Mouse (Mus musculus): ENCODE data around the gene Glt28d2. TPM values are rescaled to one million over a fixed set of nuclear protein-coding genes. Genes with fewer than 3 reads are reported as not detected.

Glt28d2 gene
- polyA plus RNA-seq, 1 experiment from 2014 or later: 0.09 TPM

GRCm38 (mm10) chr3:85846316-85846715, 41.0 kb downstream of the Glt28d2 start:
- WGBS (ENCODE audit: insufficient replicate concordance): 84% methylated on average over 1 of the region's 1 CpGs
- H3K9ac ChIP-seq: no peak overlapping the region
- no peak for ATAC-seq (ENCODE audit: low read depth)
- no peak overlapping the region for H3K4me3 ChIP-seq (replicated peaks)
- no peak overlapping the region for H3K27ac ChIP-seq
- H3K4me1 ChIP-seq (replicated peaks): no peaks in the 10 kb centered on the region
- no peaks in the 10 kb centered on the region for H3K9me3 ChIP-seq (replicated peaks)
- H3K27me3 ChIP-seq: no peaks in the 10 kb centered on the region; the same call in 1 of the 2 replicates
- no peak for DNase-seq
- H3K36me3 ChIP-seq: no peaks in the 10 kb centered on the region
- H3K4me2 ChIP-seq: no peak overlapping the region

- no peak for ATAC-seq (ENCODE audit: low read depth)
- Histone ChIP-seq H3K9ac (no peak overlapping the region), H3K4me3 (replicated peaks) (no peak overlapping the region), H3K4me1 (replicated peaks) (no peaks in the 10 kb centered on the region), H3K9me3 (replicated peaks) (no peaks in the 10 kb centered on the region), H3K27ac (no peak overlapping the region), H3K36me3 (no peaks in the 10 kb centered on the region), H3K4me2 (no peak overlapping the region), H3K27me3 (no peaks in the 10 kb centered on the region; the same call in 1 of the 2 replicates)
- 64% methylated on average over 6 of the region's 6 CpGs for WGBS (ENCODE audit: insufficient replicate concordance)
- DNase-seq: no peak
Measured at GRCm38 (mm10) chr3:85845341-85845740, 42.0 kb downstream of the Glt28d2 start.

GRCm38 (mm10) chr3:85842881-85843218, 44.5 kb downstream of the Glt28d2 start:
- DNase-seq (no peak), ATAC-seq (ENCODE audit: low read depth) (no peak)
- H3K27ac ChIP-seq: no peak overlapping the region
- H3K4me2 ChIP-seq: no peak overlapping the region
- H3K4me3 ChIP-seq (replicated peaks): no peak overlapping the region
- H3K9ac ChIP-seq: no peak overlapping the region
- no peaks in the 10 kb centered on the region for H3K4me1 ChIP-seq (replicated peaks)
- H3K36me3 ChIP-seq: no peaks in the 10 kb centered on the region
- H3K9me3 ChIP-seq (replicated peaks): no peaks in the 10 kb centered on the region
- no peaks in the 10 kb centered on the region; the same call in 1 of the 2 replicates for H3K27me3 ChIP-seq

- H3K9me3 ChIP-seq (replicated peaks): no peaks in the 10 kb centered on the region
- H3K4me2 ChIP-seq: no peak overlapping the region
- 35% methylated on average over 9 of the region's 9 CpGs for WGBS (ENCODE audit: insufficient replicate concordance)
- ATAC-seq (ENCODE audit: low read depth) (no peak), DNase-seq (no peak)
- no peaks in the 10 kb centered on the region for H3K4me1 ChIP-seq (replicated peaks)
- H3K27me3 ChIP-seq: no peaks in the 10 kb centered on the region; the same call in 1 of the 2 replicates
- H3K9ac ChIP-seq: no peak overlapping the region
- H3K36me3 ChIP-seq: no peaks in the 10 kb centered on the region
- no peak overlapping the region for H3K27ac ChIP-seq
- H3K4me3 ChIP-seq (replicated peaks): no peak overlapping the region
Measured at GRCm38 (mm10) chr3:85842177-85842880, 45.0 kb downstream of the Glt28d2 start.

- Histone ChIP-seq H3K36me3 (no peaks in the 10 kb centered on the region), H3K9ac (no peak overlapping the region), H3K27me3 (no peaks in the 10 kb centered on the region; the same call in 1 of the 2 replicates), H3K4me3 (replicated peaks) (no peak overlapping the region), H3K9me3 (replicated peaks) (no peaks in the 10 kb centered on the region), H3K4me2 (no peak overlapping the region), H3K4me1 (replicated peaks) (no peaks in the 10 kb centered on the region), H3K27ac (no peak overlapping the region)
- WGBS (ENCODE audit: insufficient replicate concordance): 38% methylated on average over 2 of the region's 2 CpGs
- no peak for ATAC-seq (ENCODE audit: low read depth)
- DNase-seq: no peak
Measured at GRCm38 (mm10) chr3:85841454-85842176, 45.7 kb downstream of the Glt28d2 start.

GRCm38 (mm10) chr3:85833627-85834026, 53.7 kb downstream of the Glt28d2 start:
- Histone ChIP-seq H3K27me3 (no peaks in the 10 kb centered on the region), H3K27ac (no peak overlapping the region), H3K4me2 (no peak overlapping the region), H3K4me3 (replicated peaks) (no peak overlapping the region), H3K9me3 (replicated peaks) (no peaks in the 10 kb centered on the region), H3K36me3 (no peaks in the 10 kb centered on the region), H3K9ac (no peak overlapping the region), H3K4me1 (replicated peaks) (no peaks in the 10 kb centered on the region)
- WGBS (ENCODE audit: insufficient replicate concordance): 32% methylated on average over 1 of the region's 1 CpGs
- DNase-seq: no peak
- no peak for ATAC-seq (ENCODE audit: low read depth)

GRCm38 (mm10) chr3:85832490-85833155, 54.7 kb downstream of the Glt28d2 start:
- H3K27ac ChIP-seq: no peak overlapping the region
- no peaks in the 10 kb centered on the region for H3K27me3 ChIP-seq
- no peak overlapping the region for H3K9ac ChIP-seq
- ATAC-seq (ENCODE audit: low read depth) (no peak), DNase-seq (no peak)
- no peak overlapping the region for H3K4me2 ChIP-seq
- 74% methylated on average over 10 of the region's 10 CpGs for WGBS (ENCODE audit: insufficient replicate concordance)
- no peak overlapping the region for H3K4me3 ChIP-seq (replicated peaks)
- H3K4me1 ChIP-seq (replicated peaks): no peaks in the 10 kb centered on the region
- H3K36me3 ChIP-seq: no peaks in the 10 kb centered on the region
- H3K9me3 ChIP-seq (replicated peaks): no peaks in the 10 kb centered on the region

- no peaks in the 10 kb centered on the region for H3K4me1 ChIP-seq (replicated peaks)
- H3K36me3 ChIP-seq: no peaks in the 10 kb centered on the region
- H3K9me3 ChIP-seq (replicated peaks): no peaks in the 10 kb centered on the region
- H3K4me3 ChIP-seq (replicated peaks): no peak overlapping the region
- no peaks in the 10 kb centered on the region for H3K27me3 ChIP-seq
- no peak overlapping the region for H3K4me2 ChIP-seq
- H3K27ac ChIP-seq: no peak overlapping the region
- ATAC-seq (ENCODE audit: low read depth) (no peak), DNase-seq (no peak)
- 62% methylated on average over 1 of the region's 1 CpGs for WGBS (ENCODE audit: insufficient replicate concordance)
- no peak overlapping the region for H3K9ac ChIP-seq
Measured at GRCm38 (mm10) chr3:85831785-85832184, 55.5 kb downstream of the Glt28d2 start.

GRCm38 (mm10) chr3:85829047-85829446, 58.3 kb downstream of the Glt28d2 start:
- DNase-seq: no peak
- 56% methylated on average over 4 of the region's 4 CpGs for WGBS (ENCODE audit: insufficient replicate concordance)
- Histone ChIP-seq H3K4me2 (no peak overlapping the region), H3K9me3 (replicated peaks) (no peaks in the 10 kb centered on the region), H3K9ac (no peak overlapping the region), H3K36me3 (no peaks in the 10 kb centered on the region), H3K27me3 (no peaks in the 10 kb centered on the region), H3K4me1 (replicated peaks) (no peaks in the 10 kb centered on the region), H3K4me3 (replicated peaks) (no peak overlapping the region), H3K27ac (no peak overlapping the region)
- no peak for ATAC-seq (ENCODE audit: low read depth)

GRCm38 (mm10) chr3:85827815-85828214, 59.5 kb downstream of the Glt28d2 start:
- DNase-seq: no peak
- no peak for ATAC-seq (ENCODE audit: low read depth)
- H3K9me3 ChIP-seq (replicated peaks): no peaks in the 10 kb centered on the region

GRCm38 (mm10) chr3:85827283-85827682, 60.0 kb downstream of the Glt28d2 start:
- no peak overlapping the region for H3K4me2 ChIP-seq
- H3K27me3 ChIP-seq: no peaks in the 10 kb centered on the region
- H3K9ac ChIP-seq: no peak overlapping the region
- H3K27ac ChIP-seq: no peak overlapping the region
- DNase-seq: no peak
- H3K36me3 ChIP-seq: no peaks in the 10 kb centered on the region
- no peak overlapping the region for H3K4me3 ChIP-seq (replicated peaks)
- H3K4me1 ChIP-seq (replicated peaks): no peaks in the 10 kb centered on the region
- no peaks in the 10 kb centered on the region for H3K9me3 ChIP-seq (replicated peaks)
- 64% methylated on average over 4 of the region's 4 CpGs for WGBS (ENCODE audit: insufficient replicate concordance)
- no peak for ATAC-seq (ENCODE audit: low read depth)

More at GRCm38 (mm10) chr3:85827815-85828214, 59.5 kb downstream of the Glt28d2 start:
- no peaks in the 10 kb centered on the region for H3K36me3 ChIP-seq
- no peak overlapping the region for H3K4me2 ChIP-seq
- WGBS (ENCODE audit: insufficient replicate concordance): 68% methylated on average over 6 of the region's 6 CpGs
- H3K9ac ChIP-seq: no peak overlapping the region
- H3K27me3 ChIP-seq: no peaks in the 10 kb centered on the region
- no peaks in the 10 kb centered on the region for H3K4me1 ChIP-seq (replicated peaks)
- H3K4me3 ChIP-seq (replicated peaks): no peak overlapping the region
- no peak overlapping the region for H3K27ac ChIP-seq
